Mouse (Mus musculus): ENCODE results near the gene Parg. TPM values are rescaled to one million over a fixed set of nuclear protein-coding genes. Genes with fewer than 3 reads are reported as not detected.

The Parg gene
- polyA plus RNA-seq, 1 experiment = 10.5 TPM

GRCm38 (mm10) chr14:32179393-32180195 is 22.2 kb upstream of the Parg start:
- H3K36me3 ChIP-seq (ENCODE audit: control insufficient read depth, insufficient read depth) = peaks cover 57% of the 10 kb centered on the region

GRCm38 (mm10) chr14:32180861-32181260 is 20.9 kb upstream of the Parg start:
- H3K36me3 ChIP-seq (ENCODE audit: control insufficient read depth, insufficient read depth) = peaks cover 60% of the 10 kb centered on the region
- H3K4me3 ChIP-seq = no peak overlapping the region
- H3K79me2 ChIP-seq (ENCODE audit: control insufficient read depth, insufficient read depth) = no peaks in the 10 kb centered on the region
- no peaks in the 10 kb centered on the region for H3K27me3 ChIP-seq (ENCODE audit: control insufficient read depth, insufficient read depth, insufficient read length)
- H3ac ChIP-seq (ENCODE audit: control insufficient read depth, insufficient read length) = no peak overlapping the region
- TF ChIP-seq MAX (IDR thresholded peaks at IDR 0.05; ENCODE audit: low read depth) (no peak), SRF (IDR thresholded peaks at IDR 0.05; ENCODE audit: control insufficient read depth, insufficient read length, low read depth) (no peak), USF1 (IDR thresholded peaks at IDR 0.05; ENCODE audit: low read depth) (no peak), E2F4 (IDR thresholded peaks at IDR 0.05; ENCODE audit: insufficient read depth) (no peak), REST (IDR thresholded peaks at IDR 0.05; ENCODE audit: insufficient read depth, insufficient read length) (no peak), MYOD1 (IDR thresholded peaks at IDR 0.05; ENCODE audit: control insufficient read depth in 1 of 3, insufficient read length in 2 of 3, low read depth in 2 of 3) (no peak), MYOG (IDR thresholded peaks at IDR 0.05; ENCODE audit: control insufficient read depth in 1 of 3, insufficient read depth in 1 of 3, insufficient read length in 2 of 3, low read depth in 2 of 3) (no peak), TCF12 (IDR thresholded peaks at IDR 0.05; ENCODE audit: insufficient read depth, poor library complexity, severe bottlenecking) (no peak)
- H3K4me2 ChIP-seq (ENCODE audit: low read depth) = no peak overlapping the region

More at GRCm38 (mm10) chr14:32179393-32180195, 22.2 kb upstream of the Parg start:
- Histone ChIP-seq H3K4me2 (ENCODE audit: low read depth) (no peak overlapping the region), H3K79me2 (ENCODE audit: control insufficient read depth, insufficient read depth) (no peaks in the 10 kb centered on the region), H3K4me3 (no peak overlapping the region), H3K27me3 (ENCODE audit: control insufficient read depth, insufficient read depth, insufficient read length) (no peaks in the 10 kb centered on the region), H3ac (ENCODE audit: control insufficient read depth, insufficient read length) (no peak overlapping the region)
- TF ChIP-seq CEBPB (IDR thresholded peaks at IDR 0.05; ENCODE audit: insufficient read depth, poor library complexity, severe bottlenecking) = no peak
- TF ChIP-seq SRF (IDR thresholded peaks at IDR 0.05; ENCODE audit: control insufficient read depth, insufficient read length, low read depth) = no peak
- no peak for TF ChIP-seq MYOD1 (IDR thresholded peaks at IDR 0.05; ENCODE audit: control insufficient read depth in 1 of 3, insufficient read length in 2 of 3, low read depth in 2 of 3)
- no peak for TF ChIP-seq REST (IDR thresholded peaks at IDR 0.05; ENCODE audit: insufficient read depth, insufficient read length)
- no peak for TF ChIP-seq USF1 (IDR thresholded peaks at IDR 0.05; ENCODE audit: low read depth)
- TF ChIP-seq MYOG (IDR thresholded peaks at IDR 0.05; ENCODE audit: control insufficient read depth in 1 of 3, insufficient read depth in 1 of 3, insufficient read length in 2 of 3, low read depth in 2 of 3) = no peak
- TF ChIP-seq POLR2AphosphoS2 (IDR thresholded peaks at IDR 0.05; ENCODE audit: insufficient read length, low read depth) = no peak
- no peak for TF ChIP-seq TCF3 (IDR thresholded peaks at IDR 0.05; ENCODE audit: insufficient read length, low read depth)
- TF ChIP-seq POLR2A (IDR thresholded peaks at IDR 0.05; ENCODE audit: insufficient read length, low read depth) = no peak
- no peak for TF ChIP-seq E2F4 (IDR thresholded peaks at IDR 0.05; ENCODE audit: insufficient read depth)
- no peak for TF ChIP-seq TCF12 (IDR thresholded peaks at IDR 0.05; ENCODE audit: insufficient read depth, poor library complexity, severe bottlenecking)
- TF ChIP-seq MAX (IDR thresholded peaks at IDR 0.05; ENCODE audit: low read depth) = no peak

DNA sequence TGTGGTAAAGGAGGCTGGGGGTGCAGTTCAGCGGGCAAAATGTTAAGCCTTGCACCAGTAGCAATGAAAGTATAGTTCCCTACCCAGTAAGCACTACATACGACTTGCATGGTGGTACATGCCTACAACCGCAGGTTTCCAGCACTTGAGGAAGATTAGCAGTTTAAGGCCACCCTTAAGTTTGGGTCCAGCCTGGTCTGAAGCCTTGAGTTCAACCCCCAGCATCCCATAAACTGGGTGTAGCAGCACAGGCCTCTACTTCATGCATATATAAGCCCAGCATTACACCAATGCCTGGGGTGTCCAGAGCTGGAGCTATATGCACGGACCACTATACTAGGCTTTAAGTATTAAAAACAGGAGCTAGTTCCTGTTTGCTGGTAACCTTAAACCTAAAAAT is 17.9 kb upstream of the Parg start:
- no peak overlapping the region for H3ac ChIP-seq (ENCODE audit: control insufficient read depth, insufficient read length)
- TF ChIP-seq E2F4 (IDR thresholded peaks at IDR 0.05; ENCODE audit: insufficient read depth) = no peak
- no peak for TF ChIP-seq TCF12 (IDR thresholded peaks at IDR 0.05; ENCODE audit: insufficient read depth, poor library complexity, severe bottlenecking)
- TF ChIP-seq MAX (IDR thresholded peaks at IDR 0.05; ENCODE audit: low read depth) = no peak
- TF ChIP-seq SRF (IDR thresholded peaks at IDR 0.05; ENCODE audit: control insufficient read depth, insufficient read length, low read depth) = no peak
- peaks cover 83% of the 10 kb centered on the region for H3K36me3 ChIP-seq (ENCODE audit: control insufficient read depth, insufficient read depth)
- no peak overlapping the region for H3K4me3 ChIP-seq
- no peaks in the 10 kb centered on the region for H3K79me2 ChIP-seq (ENCODE audit: control insufficient read depth, insufficient read depth)
- H3K4me2 ChIP-seq (ENCODE audit: low read depth) = no peak overlapping the region
- H3K27me3 ChIP-seq (ENCODE audit: control insufficient read depth, insufficient read depth, insufficient read length) = no peaks in the 10 kb centered on the region

- H3K4me3 ChIP-seq = no peak overlapping the region
- no peak overlapping the region for H3ac ChIP-seq (ENCODE audit: control insufficient read depth, insufficient read length)
- no peak overlapping the region for H3K4me2 ChIP-seq (ENCODE audit: low read depth)
- peaks cover 28% of the 10 kb centered on the region for H3K79me2 ChIP-seq (ENCODE audit: control insufficient read depth, insufficient read depth)
- H3K27me3 ChIP-seq (ENCODE audit: control insufficient read depth, insufficient read depth, insufficient read length) = no peaks in the 10 kb centered on the region
- TF ChIP-seq TCF3 (IDR thresholded peaks at IDR 0.05; ENCODE audit: insufficient read length, low read depth) (no peak), CEBPB (IDR thresholded peaks at IDR 0.05; ENCODE audit: insufficient read depth, poor library complexity, severe bottlenecking) (no peak), E2F4 (IDR thresholded peaks at IDR 0.05; ENCODE audit: insufficient read depth) (no peak), POLR2AphosphoS2 (IDR thresholded peaks at IDR 0.05; ENCODE audit: insufficient read length, low read depth) (no peak), MAX (IDR thresholded peaks at IDR 0.05; ENCODE audit: low read depth) (no peak), POLR2A (IDR thresholded peaks at IDR 0.05; ENCODE audit: insufficient read length, low read depth) (no peak), MYOD1 (IDR thresholded peaks at IDR 0.05; ENCODE audit: control insufficient read depth in 1 of 3, insufficient read length in 2 of 3, low read depth in 2 of 3) (no peak), TCF12 (IDR thresholded peaks at IDR 0.05; ENCODE audit: insufficient read depth, poor library complexity, severe bottlenecking) (no peak), USF1 (IDR thresholded peaks at IDR 0.05; ENCODE audit: low read depth) (no peak), SRF (IDR thresholded peaks at IDR 0.05; ENCODE audit: control insufficient read depth, insufficient read length, low read depth) (no peak), REST (IDR thresholded peaks at IDR 0.05; ENCODE audit: insufficient read depth, insufficient read length) (no peak), MYOG (IDR thresholded peaks at IDR 0.05; ENCODE audit: control insufficient read depth in 1 of 3, insufficient read depth in 1 of 3, insufficient read length in 2 of 3, low read depth in 2 of 3) (no peak)
- peaks cover 80% of the 10 kb centered on the region for H3K36me3 ChIP-seq (ENCODE audit: control insufficient read depth, insufficient read depth)
Observed at GRCm38 (mm10) chr14:32190627-32191391, 10.9 kb upstream of the Parg start.

Data from myocyte (in vitro differentiated cells).